Mouse (Mus musculus): ENCODE measurements around the gene Tcf7l1. TPM values are rescaled to one million over a fixed set of nuclear protein-coding genes. Genes with fewer than 3 reads are reported as not detected.

Gene Tcf7l1
- total RNA-seq, 2 experiments from 2014 or later, result 4.1 to 5.3 TPM

DNA sequence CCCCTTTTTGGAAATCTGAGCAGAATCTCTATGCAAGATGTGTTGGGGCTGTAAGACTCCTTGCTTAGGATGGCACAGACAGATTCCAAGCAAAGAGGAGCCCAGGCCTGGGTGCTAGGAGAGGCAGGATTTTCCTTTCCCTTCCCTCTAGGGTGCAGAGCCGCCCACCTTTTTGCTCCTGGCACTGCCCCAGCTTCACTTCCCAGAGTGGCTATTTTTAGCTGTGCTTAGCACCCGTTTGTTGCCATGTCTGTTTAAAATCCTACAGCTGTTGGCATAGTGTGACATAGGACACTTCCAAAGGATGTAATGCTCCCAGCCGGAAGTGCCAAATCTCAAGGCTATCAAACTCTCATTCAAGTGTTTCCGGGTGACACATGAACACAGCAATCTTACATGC, 74.3 kb downstream of the Tcf7l1 start:
- intact Hi-C loops (cut with DNase I), result no loop called here
- peak; percentile 20 for DNase-seq

DNA sequence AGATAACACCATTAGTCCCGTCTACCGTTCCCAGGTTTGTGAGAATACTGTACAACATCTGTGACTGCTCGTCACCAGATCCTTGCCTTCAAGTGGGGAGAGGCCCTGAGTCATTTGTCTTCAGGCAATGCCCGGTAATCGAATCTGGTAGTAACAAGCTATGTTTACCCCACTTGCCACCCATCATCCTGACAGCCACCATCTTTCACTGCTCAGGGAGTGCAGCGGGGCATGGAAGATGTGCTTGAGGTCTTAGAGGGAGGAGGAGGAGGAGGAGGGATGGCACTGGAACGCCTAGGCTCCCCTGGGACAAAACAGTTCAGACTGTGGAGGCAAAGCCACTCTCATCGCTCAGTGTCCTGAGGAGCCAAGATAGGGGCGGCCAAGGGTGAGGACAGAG, 74.8 kb downstream of the Tcf7l1 start:
- no peak for DNase-seq
- intact Hi-C loops (cut with DNase I), result no loop called here

DNA sequence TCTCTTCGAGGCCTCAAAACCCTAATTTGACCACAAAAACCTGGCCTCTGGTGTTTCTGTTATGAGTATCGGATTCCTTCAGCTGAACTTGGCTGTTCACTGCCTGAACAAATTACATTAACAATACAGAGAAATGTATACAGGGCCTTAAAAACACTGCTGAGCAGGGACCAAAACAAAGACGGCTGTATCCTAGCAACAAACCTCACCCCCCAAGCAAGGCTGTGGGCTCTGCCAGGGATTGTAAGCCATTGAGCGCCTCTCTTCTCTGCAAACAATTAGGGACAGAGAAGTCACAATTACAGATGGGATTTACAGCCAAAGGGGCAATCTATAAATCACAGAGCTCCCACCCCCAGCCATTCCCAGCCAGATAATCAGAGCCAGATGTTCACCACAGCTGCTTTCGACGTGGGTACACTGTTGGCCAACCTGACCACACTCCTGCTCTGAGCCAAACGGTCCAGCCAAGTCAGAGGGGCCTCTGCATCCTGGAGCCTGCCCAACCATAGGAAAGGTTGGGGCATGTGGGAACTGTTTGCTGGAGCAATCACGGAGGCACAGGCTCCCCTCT, 77.5 kb downstream of the Tcf7l1 start:
- intact Hi-C loops (cut with DNase I), result no loop called here
- DNase-seq, result peak; percentile 38

DNA sequence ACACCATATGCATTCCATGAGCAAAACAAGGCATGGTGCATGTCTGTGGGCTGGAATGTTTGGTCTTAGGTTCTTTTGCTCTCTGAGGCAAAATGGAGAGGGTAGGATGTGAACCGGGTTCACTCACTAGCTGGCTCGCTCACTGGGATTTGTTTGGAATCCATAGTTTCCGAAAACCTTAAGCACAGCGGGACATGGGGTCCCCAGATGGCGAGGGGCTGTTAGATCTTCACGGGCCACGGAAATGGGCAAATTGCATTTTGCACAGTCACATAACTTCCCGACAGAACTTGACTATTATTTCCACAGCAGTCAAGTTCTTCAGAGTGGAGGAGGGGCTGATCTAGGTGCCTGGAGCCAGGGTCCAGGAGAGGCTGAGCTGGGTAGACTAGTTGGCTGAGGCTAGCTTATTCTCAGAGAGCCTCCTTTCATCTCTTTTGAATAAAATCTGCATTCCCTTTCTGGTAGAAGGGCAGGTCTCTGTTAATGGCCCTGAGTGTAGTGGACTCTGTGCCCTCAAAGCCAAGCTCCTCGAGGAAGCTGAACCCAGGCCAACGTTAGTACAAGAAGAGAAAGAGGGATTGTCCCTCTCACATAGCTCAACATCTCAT, 78.1 kb downstream of the Tcf7l1 start:
- intact Hi-C loops (cut with DNase I), result no loop called here
- peak; percentile 29 for DNase-seq

DNA sequence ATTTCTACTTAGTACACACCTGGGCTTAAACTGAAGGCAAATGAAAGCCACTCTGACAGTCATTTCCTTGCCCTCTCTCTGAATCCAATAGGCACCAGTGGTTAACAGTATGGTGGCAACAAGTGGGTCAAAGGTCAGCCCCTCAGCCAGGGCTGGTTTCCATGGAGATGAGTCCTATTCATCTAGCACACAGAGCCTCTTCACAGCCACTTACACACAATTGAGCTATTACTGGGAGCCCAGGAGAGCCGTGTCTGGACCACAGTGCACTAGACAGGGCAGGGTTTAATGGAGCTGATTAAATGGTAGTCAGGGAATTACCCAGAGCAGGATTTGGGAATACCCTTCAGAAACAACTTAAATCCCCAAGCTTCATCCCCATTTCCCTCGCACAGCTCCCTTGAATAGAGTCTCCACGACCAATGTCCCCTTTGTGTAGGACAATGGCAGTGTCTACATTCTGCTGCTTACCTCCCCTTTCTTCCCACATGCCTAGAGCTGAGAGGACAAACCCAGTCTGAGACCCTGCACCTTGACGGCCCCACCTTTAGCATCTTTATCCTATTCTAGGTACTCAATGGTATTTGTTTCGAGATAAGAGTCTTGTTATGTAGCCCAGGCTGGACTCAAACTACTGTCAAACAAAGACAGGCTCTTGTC, 89.5 kb downstream of the Tcf7l1 start:
- intact Hi-C loops (cut with DNase I), result no loop called here
- peak; percentile 18 for DNase-seq

DNA sequence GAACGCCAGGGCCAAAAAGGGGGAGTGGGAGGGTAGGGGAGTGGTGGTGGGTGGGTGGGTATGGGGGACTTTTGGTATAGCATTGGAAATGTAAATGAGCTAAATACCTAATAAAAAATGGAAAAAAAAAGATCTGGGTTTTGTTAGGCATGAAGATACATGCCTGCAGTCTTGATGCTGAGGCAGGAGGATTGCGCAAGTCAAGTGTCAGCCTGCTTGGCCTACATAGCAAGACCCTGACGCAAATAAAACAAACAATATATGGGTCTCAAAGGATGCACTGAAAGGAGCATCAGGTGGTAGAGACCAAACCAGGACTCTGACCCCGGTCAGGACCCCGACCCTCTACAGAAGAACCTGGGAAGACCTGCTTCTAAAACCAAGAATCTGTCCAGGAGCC, 90.5 kb downstream of the Tcf7l1 start:
- intact Hi-C loops (cut with DNase I), result no loop called here
- DNase-seq, result no peak

DNA sequence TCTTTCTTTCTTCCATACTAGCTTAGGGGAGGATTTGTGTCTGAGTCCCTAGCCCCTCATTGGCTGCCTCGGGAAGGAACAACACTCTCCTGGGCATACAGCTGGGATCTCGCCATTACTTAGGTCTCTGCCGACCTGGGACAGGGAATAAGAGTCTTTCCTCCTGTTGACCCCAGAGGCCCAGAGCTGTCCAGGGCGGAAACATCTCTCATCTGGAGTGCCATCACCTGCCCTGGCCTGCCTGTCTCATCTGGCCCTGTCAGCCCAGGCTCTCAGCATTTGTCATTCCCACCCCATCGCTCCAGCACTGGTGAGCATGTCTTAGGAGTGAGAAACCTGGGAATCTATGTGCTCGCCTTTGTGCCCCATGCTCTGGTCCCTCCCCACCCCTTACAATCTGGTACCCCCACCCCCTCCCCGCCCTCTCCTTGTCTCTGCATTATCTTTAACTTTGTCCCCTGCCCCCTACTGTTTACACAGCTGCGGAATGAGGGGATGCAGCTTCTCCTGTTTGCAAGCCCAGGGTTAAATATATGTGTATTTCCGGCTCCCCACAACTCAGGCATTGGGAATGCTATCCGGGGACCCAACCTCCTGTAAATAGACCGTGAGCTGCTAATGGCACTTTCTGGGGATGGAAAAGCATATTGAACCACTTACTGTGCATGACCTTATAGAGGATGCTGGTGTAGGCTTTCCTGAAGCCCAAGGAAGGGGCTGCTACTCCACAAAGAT, 92.3 kb downstream of the Tcf7l1 start:
- intact Hi-C loops (cut with DNase I), result no loop called here
- no peak for DNase-seq

DNA sequence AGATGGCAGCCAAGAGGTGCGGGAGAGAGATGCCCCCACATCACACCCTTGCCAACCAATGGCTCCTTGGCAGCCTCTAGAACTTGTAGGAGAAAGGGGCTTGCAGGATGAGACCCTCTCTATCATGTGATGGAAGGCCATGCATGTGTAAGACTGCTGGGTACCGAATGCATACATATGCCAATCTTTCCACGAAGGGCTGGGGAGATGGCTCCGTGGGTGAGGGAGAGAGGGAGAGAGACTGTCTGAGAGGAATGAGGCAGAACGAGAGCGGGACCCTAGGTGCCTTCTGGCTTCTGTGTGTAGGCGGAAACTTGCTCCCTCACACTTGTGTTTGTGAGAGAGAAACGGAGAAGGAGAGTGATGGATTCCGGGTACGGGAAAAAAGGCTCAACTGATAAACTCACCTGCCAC, 94.3 kb downstream of the Tcf7l1 start:
- intact Hi-C loops (cut with DNase I), result no loop called here
- no peak for DNase-seq

DNA sequence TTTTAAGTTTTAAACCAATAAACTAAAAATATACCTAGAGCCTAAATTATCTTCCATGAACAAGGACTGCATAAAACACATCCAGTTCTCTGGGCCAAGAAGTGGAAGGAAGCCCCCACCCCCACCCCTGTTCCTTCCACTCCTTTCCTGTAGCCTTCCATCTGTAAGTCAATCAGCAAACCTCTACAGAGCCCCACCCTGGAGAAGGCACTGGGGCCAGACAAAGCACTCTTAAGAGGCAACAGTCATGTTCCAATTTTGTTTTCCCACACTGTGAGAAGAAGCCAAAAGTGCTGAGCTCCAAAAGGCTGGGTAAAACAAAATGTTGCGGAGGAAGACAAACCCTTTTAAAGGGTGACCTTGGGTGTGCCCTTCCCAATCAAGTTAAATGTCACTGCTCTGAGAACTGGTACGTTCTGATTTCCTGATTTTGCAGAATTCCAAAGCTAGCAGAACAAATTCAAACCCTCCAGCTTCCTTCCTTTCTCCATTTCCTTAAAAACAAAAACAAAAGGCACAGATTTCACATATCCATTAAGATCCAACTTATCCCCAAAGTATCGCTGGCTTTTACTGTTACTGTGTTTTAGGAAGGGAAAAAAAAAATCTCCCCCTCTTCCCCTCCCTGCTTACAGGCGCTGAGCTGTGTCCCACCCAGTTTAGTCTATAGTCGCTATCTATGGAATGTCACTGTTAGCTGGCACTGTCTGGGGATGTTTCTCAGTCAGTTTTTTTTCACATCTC, 94.8 kb downstream of the Tcf7l1 start:
- intact Hi-C loops (cut with DNase I), result no loop called here
- no peak for DNase-seq

DNA sequence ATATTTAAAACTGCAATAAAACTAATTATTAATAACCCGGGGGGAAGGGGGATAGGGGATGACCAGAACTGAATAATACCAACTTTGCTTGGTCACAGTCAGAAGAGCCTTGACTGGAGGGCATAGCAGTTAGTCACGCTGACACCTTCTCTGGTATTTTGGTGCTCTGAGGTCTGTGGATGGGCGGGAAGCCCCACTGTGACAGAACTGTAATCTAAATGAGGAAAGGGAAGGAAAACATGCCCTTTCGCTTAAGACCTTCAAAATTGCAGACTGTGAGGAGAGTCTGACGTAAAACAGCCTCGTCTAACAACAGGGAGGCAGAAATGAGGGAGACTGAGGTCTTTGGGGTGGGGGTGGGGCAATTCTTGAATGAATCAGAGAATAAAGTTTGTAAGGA, 96.6 kb downstream of the Tcf7l1 start:
- intact Hi-C loops (cut with DNase I), result no loop called here
- no peak for DNase-seq

DNA sequence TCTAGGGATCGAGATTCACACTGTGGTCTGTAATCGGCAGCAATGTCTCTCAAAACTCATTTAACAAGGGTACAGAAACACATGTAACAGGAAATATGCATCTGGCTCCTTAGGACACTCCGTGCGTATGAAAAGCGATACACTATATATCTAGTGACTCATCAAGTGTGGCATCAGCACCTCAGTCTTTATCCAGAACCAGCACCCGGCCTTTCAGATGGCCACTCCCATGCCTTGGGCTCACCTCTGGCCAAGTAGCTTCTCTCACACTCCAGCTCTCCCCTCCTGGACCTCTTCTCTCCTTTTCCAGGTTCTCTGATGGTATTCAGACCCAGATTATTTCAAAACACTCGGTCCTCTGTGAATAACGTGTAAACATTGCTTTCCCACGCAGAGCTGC, 97.5 kb downstream of the Tcf7l1 start:
- intact Hi-C loops (cut with DNase I), result no loop called here

DNA sequence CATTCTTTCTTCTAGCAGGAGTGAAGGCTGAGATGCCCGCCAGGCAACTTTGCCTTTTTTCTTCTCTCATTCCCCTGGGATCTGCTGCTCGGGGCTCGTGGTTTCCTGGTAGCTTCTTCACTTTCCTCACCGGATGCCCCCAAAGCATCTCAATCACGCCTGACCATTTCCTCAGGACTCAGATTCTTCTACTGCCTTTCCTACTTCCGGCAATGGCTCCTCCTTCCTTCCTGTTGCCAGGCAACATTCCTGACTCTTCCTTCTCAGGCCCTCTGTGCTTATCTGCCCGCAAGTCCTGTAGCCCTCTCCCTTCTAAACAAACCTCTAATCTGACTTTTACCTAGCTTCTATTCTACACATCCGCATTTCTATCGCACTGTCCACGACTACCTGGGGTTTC, 98.5 kb downstream of the Tcf7l1 start:
- DNase-seq, result no peak

More for the DNA sequence above, 97.5 kb downstream of the Tcf7l1 start:
- DNase-seq, result no peak

DNA sequence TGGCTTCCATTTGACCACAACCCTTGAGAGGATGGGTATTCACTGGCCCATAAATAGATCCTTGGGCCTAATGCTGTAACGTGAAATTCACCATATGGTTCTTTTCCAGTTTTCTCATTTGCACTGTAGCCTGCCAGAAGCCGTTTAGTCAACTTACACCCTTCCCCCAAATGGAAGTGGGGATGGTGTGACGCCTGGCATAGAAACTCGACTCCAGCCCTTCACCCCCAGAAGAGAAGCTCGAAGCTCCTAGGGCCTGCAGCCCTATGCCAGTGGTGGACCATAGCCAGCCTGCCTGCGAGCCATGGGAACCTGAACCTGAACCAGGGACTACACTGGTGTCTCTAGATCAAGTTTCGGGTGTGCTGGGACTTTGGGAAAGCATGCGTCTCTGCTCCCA, 99.1 kb downstream of the Tcf7l1 start:
- no peak for DNase-seq
- intact Hi-C loops (cut with DNase I), result no loop called here

More for the DNA sequence above, 98.5 kb downstream of the Tcf7l1 start:
- intact Hi-C loops (cut with DNase I), result no loop called here

DNA sequence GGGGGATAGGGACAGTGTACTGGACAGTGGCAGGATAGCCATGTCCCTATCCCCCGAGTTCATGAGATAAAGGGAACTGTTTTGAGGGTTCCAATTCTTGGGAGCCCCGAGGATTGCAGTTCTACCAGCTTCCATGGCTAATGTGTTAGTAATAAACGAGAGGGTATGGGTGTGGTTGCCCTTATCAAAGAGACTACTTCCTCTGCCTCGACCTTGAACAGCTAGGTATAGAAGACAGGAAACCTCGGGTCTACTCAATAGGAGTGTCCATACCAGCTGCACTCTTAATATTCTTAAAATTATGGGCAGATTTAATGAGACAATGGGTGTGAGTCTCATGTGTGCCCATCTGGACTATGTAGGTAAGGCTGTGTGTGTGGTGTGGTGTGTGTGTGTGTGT, 100.0 kb downstream of the Tcf7l1 start:
- intact Hi-C loops (cut with DNase I), result no loop called here
- no peak for DNase-seq

DNA sequence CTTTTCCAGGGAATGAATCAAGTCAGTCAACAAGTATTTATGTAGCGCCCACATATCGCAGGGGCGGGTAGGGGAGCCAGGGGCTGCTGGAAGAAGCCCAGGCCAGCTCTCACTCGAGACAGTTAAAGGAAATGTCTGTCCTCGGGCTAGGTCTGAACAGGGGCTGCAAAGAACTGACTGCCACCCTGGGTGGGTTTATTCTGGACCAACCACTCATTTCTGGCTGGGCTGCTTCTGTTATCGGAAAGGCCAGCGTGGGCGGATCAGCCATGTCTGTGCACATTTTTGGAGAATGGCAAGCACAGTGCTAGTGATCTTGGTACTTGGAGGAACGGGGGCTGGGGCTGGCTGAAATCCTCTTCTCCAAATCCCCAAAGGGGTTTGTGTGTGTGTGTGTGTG, 103.9 kb downstream of the Tcf7l1 start:
- DNase-seq, result peak; percentile 12
- intact Hi-C loops (cut with DNase I), result no loop called here

DNA sequence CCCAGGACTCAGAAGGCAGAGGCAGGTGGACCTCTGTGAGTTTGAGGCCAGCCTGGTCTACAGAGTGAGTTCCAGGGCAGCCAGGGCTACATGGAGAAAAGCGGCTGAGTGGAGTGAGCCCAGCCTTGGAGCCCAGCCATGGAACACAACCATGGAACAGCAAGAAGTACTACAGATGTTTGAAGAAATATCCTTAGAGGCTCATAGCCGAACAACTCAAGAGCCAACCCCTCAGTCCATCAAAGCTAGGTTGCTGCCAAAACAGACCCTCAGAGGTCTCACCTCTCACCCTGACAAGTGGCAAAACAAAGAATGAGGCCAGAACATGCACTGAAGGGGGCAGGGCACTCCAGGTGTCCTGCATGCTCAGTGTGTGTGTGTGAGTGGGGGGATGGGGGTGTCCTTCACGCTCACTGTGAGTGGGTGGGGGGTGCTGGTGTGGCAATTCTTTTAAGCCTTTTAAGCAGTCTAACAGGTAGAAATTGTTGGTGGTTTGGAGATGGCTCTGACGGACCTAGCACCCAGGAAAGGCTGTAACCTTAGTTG, 104.7 kb downstream of the Tcf7l1 start:
- no peak for DNase-seq
- intact Hi-C loops (cut with DNase I), result no loop called here

DNA sequence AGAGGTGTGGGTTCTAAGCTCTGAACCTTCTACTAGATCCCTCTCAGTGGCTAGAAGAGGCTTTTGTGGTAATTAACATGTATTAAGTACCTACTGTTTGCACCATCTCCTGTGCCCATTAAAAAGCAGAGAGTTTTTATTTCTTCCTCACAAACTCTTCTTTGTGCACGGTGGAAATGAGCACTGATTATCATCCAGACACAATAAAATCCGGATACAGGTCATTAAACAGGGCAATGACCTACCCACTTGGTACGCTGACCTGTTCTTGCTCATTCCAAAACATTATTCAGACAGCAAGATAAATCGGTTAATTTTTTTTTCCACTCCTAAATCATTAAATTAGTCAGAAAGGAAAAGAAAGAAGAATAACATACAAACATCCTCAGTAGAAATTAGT, 106.8 kb downstream of the Tcf7l1 start:
- DNase-seq, result no peak
- intact Hi-C loops (cut with DNase I), result no loop called here

DNA sequence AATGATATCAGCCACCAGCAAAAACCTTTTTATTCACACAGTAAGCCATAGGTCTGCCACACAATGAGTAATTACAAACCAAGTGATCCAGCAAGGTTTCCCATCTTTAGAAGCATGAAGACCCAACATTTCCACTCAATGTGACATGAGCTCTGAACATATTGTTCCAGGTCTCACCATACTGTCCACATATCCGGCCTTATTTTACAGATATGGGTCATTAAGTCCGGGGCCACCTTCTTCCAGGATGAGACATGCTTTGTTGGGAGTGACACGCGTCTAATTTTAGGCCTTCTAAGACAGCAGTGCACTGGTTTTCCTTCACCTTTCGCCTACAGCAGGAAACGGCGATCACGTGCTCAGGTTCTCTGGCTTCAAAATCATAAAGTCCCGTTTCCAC, 108.1 kb downstream of the Tcf7l1 start:
- intact Hi-C loops (cut with DNase I), result no loop called here
- no peak for DNase-seq

DNA sequence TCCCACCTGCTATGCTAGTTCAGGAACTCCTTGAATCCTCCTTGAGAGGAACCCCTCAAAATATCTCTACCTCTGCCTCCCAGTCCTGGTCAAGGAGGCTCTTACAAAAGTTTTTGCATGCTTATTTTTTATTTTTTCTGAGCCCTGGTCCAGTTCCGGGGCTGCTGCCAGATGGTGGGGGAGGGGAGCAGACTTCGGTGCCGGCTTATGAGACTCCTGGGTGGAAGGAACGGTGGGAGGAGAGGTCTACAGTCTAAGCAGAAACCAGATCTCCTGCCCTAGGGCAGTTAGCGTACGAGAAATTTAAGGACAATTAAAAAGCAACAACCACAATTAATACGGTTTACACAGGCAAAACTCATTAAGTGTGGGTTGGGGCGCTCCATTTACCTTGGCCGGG, 110.4 kb downstream of the Tcf7l1 start:
- intact Hi-C loops (cut with DNase I), result no loop called here
- DNase-seq, result peak; percentile 27

DNA sequence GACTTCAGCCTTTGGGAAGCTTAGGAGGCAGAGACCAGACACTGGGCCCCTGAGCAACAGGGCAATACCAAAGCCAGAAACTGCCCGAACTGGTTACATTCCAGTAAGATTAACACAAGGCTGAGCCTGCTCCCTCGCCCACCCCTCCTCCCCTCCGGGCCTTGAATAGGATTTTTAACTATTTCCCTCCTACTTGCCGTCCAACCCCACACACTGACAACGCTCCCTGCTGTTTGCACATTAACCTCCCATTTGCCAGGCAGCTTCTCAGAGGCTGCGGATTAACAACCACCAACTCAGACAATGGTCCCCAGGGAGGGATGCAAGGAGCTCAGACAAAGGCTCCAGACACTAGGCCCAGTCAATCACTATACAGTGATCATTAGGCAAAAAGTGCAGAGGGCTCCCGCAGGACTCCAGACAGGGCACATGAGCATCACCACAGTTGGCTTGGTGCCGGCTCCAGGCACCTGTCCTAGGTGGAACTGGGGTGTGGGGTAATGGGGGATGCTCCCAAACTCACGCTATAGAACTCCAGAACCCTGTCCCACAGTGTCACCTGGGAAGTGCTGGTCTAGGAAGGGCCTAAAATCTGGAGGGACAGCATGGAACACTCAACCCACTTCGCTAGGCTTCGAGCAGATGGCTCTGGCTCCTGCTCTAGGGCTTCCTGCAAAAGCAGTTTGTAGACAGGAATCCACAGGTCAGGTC, 111.4 kb downstream of the Tcf7l1 start:
- intact Hi-C loops (cut with DNase I), result no loop called here
- peak; percentile 51 for DNase-seq

Measured in left cerebral cortex, postnatal 4 days (tissue).